27 mouse cellular contexts compared by ENCODE assay signal in genomic region chr17:44651613-44652012, GRCm38 (mm10).
DNase-seq lines count a peak whose midpoint lies in the region; ATAC-seq and TF ChIP-seq lines count a peak whose summit lies in the region.
"Had no signal": no experiment of that assay in that cellular context is flagged by ENCODE, and none has a peak within 500 bp of the region (broad histone marks: within the 10 kb centered on the region; RNA-seq: fewer than 3 reads in every experiment).

No protein-coding gene starts in this region.

- H3K9me3 ChIP-seq in stomach, embryonic 14.5 days (ENCODE audit: control insufficient read depth, low read depth, low read length): no peaks in the 10 kb centered on the region
- H3K9me3 ChIP-seq in stomach, postnatal 0 days (ENCODE audit: control insufficient read depth, low read length): no peaks in the 10 kb centered on the region
- H3K9me3 ChIP-seq in forebrain, embryonic 13.5 days (replicated peaks): no peaks in the 10 kb centered on the region
- H3K9me3 ChIP-seq: embryonic facial prominence, embryonic 13.5 days; embryonic facial prominence, embryonic 15.5 days had no signal

- TF ChIP-seq EP300 in stomach, postnatal 0 days (optimal IDR thresholded peaks at IDR 0.05): no peak

- H3K27ac ChIP-seq in layer of hippocampus, adult 2 months: peak overlapping the region; percentile 49; the same call in 1 of the 2 replicates
- H3K27ac ChIP-seq in stomach, embryonic 14.5 days (ENCODE audit: low read length): no peak overlapping the region
- peak overlapping the region; percentile 30; the same call in 1 of the 2 replicates for H3K27ac ChIP-seq in stomach, postnatal 0 days (replicated peaks)
- no peak overlapping the region for H3K27ac ChIP-seq in forebrain, embryonic 13.5 days
- H3K27ac ChIP-seq: embryonic facial prominence, embryonic 13.5 days; embryonic facial prominence, embryonic 15.5 days had no signal

- 59% methylated on average over 8 of the region's 8 CpGs for whole genome bisulfite sequencing in stomach, embryonic 14.5 days
- 45% methylated on average over 8 of the region's 8 CpGs for WGBS in stomach, postnatal 0 days
- 77% methylated on average over 8 of the region's 8 CpGs for WGBS in forebrain, embryonic 13.5 days

- ATAC-seq in frontal cortex, adult (ENCODE audit: low TSS enrichment): 0 out of 2 replicates have a peak, but pooled peaks have one; percentile 21
- peak; percentile 56; the same call in 1 of the 2 replicates for ATAC-seq in stomach, embryonic 14.5 days (ENCODE audit: insufficient number of reproducible peaks, insufficient read depth, low FRiP score, low read depth)
- peak; percentile 54 for ATAC-seq in stomach, postnatal 0 days (ENCODE audit: low FRiP score, low TSS enrichment)
- ATAC-seq in forebrain, embryonic 13.5 days: no peak
- ATAC-seq: activated CD4-positive, CD25-positive, alpha-beta regulatory T cell, adult 4 months; CD4-positive, CD25-positive, alpha-beta regulatory T cell, adult 4 months; forebrain, embryonic 14.5 days; forebrain, embryonic 16.5 days; Patski had no signal

- TF ChIP-seq CTCF in layer of hippocampus, adult 2 months (conservative IDR thresholded peaks at IDR 0.05): no peak
- TF ChIP-seq CTCF in stomach, postnatal 0 days (IDR thresholded peaks at IDR 0.05; ENCODE audit: low read depth): no peak

- H3K27me3 ChIP-seq in stomach, embryonic 14.5 days (ENCODE audit: control insufficient read depth, insufficient read depth, low read length): no peaks in the 10 kb centered on the region
- no peaks in the 10 kb centered on the region for H3K27me3 ChIP-seq in stomach, postnatal 0 days (ENCODE audit: control insufficient read depth, insufficient read depth, low read length)
- H3K27me3 ChIP-seq in forebrain, embryonic 13.5 days: peaks cover 3% of the 10 kb centered on the region; the same call in 1 of the 2 replicates
- H3K27me3 ChIP-seq: CH12.LX; embryonic facial prominence, embryonic 13.5 days; embryonic facial prominence, embryonic 15.5 days; Patski had no signal

- H3K9ac ChIP-seq in stomach, embryonic 14.5 days (replicated peaks; ENCODE audit: low read depth, low read length): no peak overlapping the region
- H3K9ac ChIP-seq in stomach, postnatal 0 days (ENCODE audit: low read length): no peak overlapping the region
- H3K9ac ChIP-seq in forebrain, embryonic 13.5 days: no peak overlapping the region
- H3K9ac ChIP-seq: embryonic facial prominence, embryonic 13.5 days; embryonic facial prominence, embryonic 15.5 days had no signal

- DNase-seq in frontal cortex, postnatal 25 days (ENCODE audit: low spot score in 2 of 2): no peak
- no peak for DNase-seq in layer of hippocampus, adult 2 months (ENCODE audit: low spot score in 2 of 2)
- DNase-seq in layer of hippocampus, adult 11-12 months (ENCODE audit: low spot score): no peak
- peak; percentile 49 for DNase-seq in stomach, postnatal 0 days (ENCODE audit: low spot score)
- DNase-seq in kidney, adult 8-10 months: no peak
- DNase-seq: adrenal gland, adult 8-10 months; adrenal gland, postnatal 25 days; B cell, adult 2 months; cerebellum, adult 11 months; cerebellum, adult 18-20 months; cerebellum, adult 8-10 months; cerebellum, adult 9-11 months; cerebellum, postnatal 14 days; cerebellum, postnatal 36 days; embryo, embryonic 11 days had no signal

- H3K4me1 ChIP-seq in stomach, embryonic 14.5 days (ENCODE audit: control insufficient read depth, insufficient read depth, low read length): no peaks in the 10 kb centered on the region
- no peaks in the 10 kb centered on the region for H3K4me1 ChIP-seq in stomach, postnatal 0 days (replicated peaks; ENCODE audit: control insufficient read depth, insufficient read depth)
- H3K4me1 ChIP-seq in forebrain, embryonic 13.5 days: peaks cover 3% of the 10 kb centered on the region; the same call in 1 of the 2 replicates
- H3K4me1 ChIP-seq: embryonic facial prominence, embryonic 15.5 days had no signal

- no peak overlapping the region for H3K4me3 ChIP-seq in layer of hippocampus, adult 2 months
- no peak overlapping the region for H3K4me3 ChIP-seq in stomach, embryonic 14.5 days (ENCODE audit: low read depth, low read length)
- no peak overlapping the region for H3K4me3 ChIP-seq in stomach, postnatal 0 days (ENCODE audit: low read depth, low read length)
- no peak overlapping the region for H3K4me3 ChIP-seq in forebrain, embryonic 13.5 days
- H3K4me3 ChIP-seq: embryonic facial prominence, embryonic 13.5 days; embryonic facial prominence, embryonic 15.5 days had no signal

- no peak overlapping the region for H3K4me2 ChIP-seq in stomach, embryonic 14.5 days (replicated peaks; ENCODE audit: low read depth, low read length)
- H3K4me2 ChIP-seq in stomach, postnatal 0 days (replicated peaks; ENCODE audit: low read depth): no peak overlapping the region
- no peak overlapping the region for H3K4me2 ChIP-seq in forebrain, embryonic 13.5 days
- H3K4me2 ChIP-seq: embryonic facial prominence, embryonic 13.5 days; embryonic facial prominence, embryonic 15.5 days had no signal

- H3K36me3 ChIP-seq in stomach, embryonic 14.5 days (ENCODE audit: control insufficient read depth, insufficient read depth, low read length): no peaks in the 10 kb centered on the region
- H3K36me3 ChIP-seq in stomach, postnatal 0 days (ENCODE audit: control insufficient read depth, insufficient read depth, low read length): no peaks in the 10 kb centered on the region
- H3K36me3 ChIP-seq in forebrain, embryonic 13.5 days (ENCODE audit: poor library complexity, severe bottlenecking): no peaks in the 10 kb centered on the region
- H3K36me3 ChIP-seq: embryonic facial prominence, embryonic 15.5 days; G1E had no signal

Comparison
In these comparisons a context has a peak if more than half of its experiments do, and no peak if none do; other contexts are left out.
1. H3K27ac ChIP-seq: peak in layer of hippocampus, adult 2 months (single experiment) and stomach, postnatal 0 days (single experiment); none in stomach, embryonic 14.5 days (single experiment) and forebrain, embryonic 13.5 days (single experiment).